Mouse (Mus musculus) embryo, embryonic 10.5 days (tissue): Measurements from ENCODE around the gene Pcgf5.

ENCODE experiments used
- DNase-seq: peaks from one replicate; pipeline ENCODE4 v3.0.0-alpha.2; 2015; ENCODE audit warnings: low spot score

Gene Pcgf5

GRCm38 (mm10) chr19:36348161-36348800, at the start of gene Pcgf5:
Gene Pcgf5 (plus strand): TSS chr19:36348309.
- peak; percentile 60 for DNase-seq

- no peak for DNase-seq
Observed at GRCm38 (mm10) chr19:36305542-36305941, 42.6 kb upstream of the Pcgf5 start.

GRCm38 (mm10) chr19:36314010-36314409, 34.1 kb upstream of the Pcgf5 start:
- no peak for DNase-seq

GRCm38 (mm10) chr19:36319735-36320134, 28.4 kb upstream of the Pcgf5 start:
- DNase-seq: no peak

- no peak for DNase-seq
Observed at GRCm38 (mm10) chr19:36321066-36321465, 27.0 kb upstream of the Pcgf5 start.

- DNase-seq: no peak
Observed at GRCm38 (mm10) chr19:36323326-36323725, 24.8 kb upstream of the Pcgf5 start.

GRCm38 (mm10) chr19:36328678-36329077, 19.4 kb upstream of the Pcgf5 start:
- DNase-seq: no peak

- DNase-seq: no peak
Observed at GRCm38 (mm10) chr19:36347376-36347775, 733 bp upstream of the Pcgf5 start.

GRCm38 (mm10) chr19:36347831-36348160, 313 bp upstream of the Pcgf5 start:
- DNase-seq: peak; percentile 20

GRCm38 (mm10) chr19:36348801-36349486, 835 bp downstream of the Pcgf5 start:
- DNase-seq: peak; percentile 55

GRCm38 (mm10) chr19:36349487-36349955, 1.4 kb downstream of the Pcgf5 start:
- DNase-seq: no peak

GRCm38 (mm10) chr19:36350181-36350580, 2.1 kb downstream of the Pcgf5 start:
- DNase-seq: no peak

GRCm38 (mm10) chr19:36350870-36351269, 2.8 kb downstream of the Pcgf5 start:
- no peak for DNase-seq

GRCm38 (mm10) chr19:36362541-36362940, 14.4 kb downstream of the Pcgf5 start:
- DNase-seq: no peak

GRCm38 (mm10) chr19:36364757-36365156, 16.6 kb downstream of the Pcgf5 start:
- DNase-seq: no peak

GRCm38 (mm10) chr19:36371478-36371877, 23.4 kb downstream of the Pcgf5 start:
- no peak for DNase-seq

- DNase-seq: no peak
Observed at GRCm38 (mm10) chr19:36373056-36373621, 25.0 kb downstream of the Pcgf5 start.

GRCm38 (mm10) chr19:36375200-36375783, 27.2 kb downstream of the Pcgf5 start:
- no peak for DNase-seq

GRCm38 (mm10) chr19:36377729-36378128, 29.6 kb downstream of the Pcgf5 start:
- DNase-seq: no peak

- no peak for DNase-seq
Observed at GRCm38 (mm10) chr19:36378511-36379232, 30.6 kb downstream of the Pcgf5 start.

GRCm38 (mm10) chr19:36382901-36383300, 34.8 kb downstream of the Pcgf5 start:
- no peak for DNase-seq

- no peak for DNase-seq
Observed at GRCm38 (mm10) chr19:36383977-36384376, 35.9 kb downstream of the Pcgf5 start.
